Mouse (Mus musculus): ENCODE data around the gene Ankrd13a. TPM values are rescaled to one million over a fixed set of nuclear protein-coding genes. Genes with fewer than 3 reads are reported as not detected.

The Ankrd13a gene
- total and polyA plus RNA-seq, 3 experiments = 110 to 184 (median 180) TPM

- no peaks in the 10 kb centered on the region; a peak in 2 of 4 replicates for H3K4me1 ChIP-seq (ENCODE audit: control insufficient read depth in 1 of 2, insufficient read depth in 2 of 2, low read length in 2 of 2)
- TF ChIP-seq ZC3H11A (IDR thresholded peaks at IDR 0.05; ENCODE audit: low read depth, low read length) (no peak), MAX (IDR thresholded peaks at IDR 0.05; ENCODE audit: low read length) (no peak), UBTF (IDR thresholded peaks at IDR 0.05; ENCODE audit: borderline replicate concordance, insufficient read depth, low read depth, low read length) (no peak), GABPA (IDR thresholded peaks at IDR 0.05; ENCODE audit: low read depth, low read length) (no peak), KAT2A (conservative IDR thresholded peaks at IDR 0.05; ENCODE audit: low read depth, low read length) (no peak), ZMIZ1 (IDR thresholded peaks at IDR 0.05; ENCODE audit: low read depth, low read length) (no peak), MYB (IDR thresholded peaks at IDR 0.05; ENCODE audit: low read depth, low read length) (no peak), MYC (IDR thresholded peaks at IDR 0.05; ENCODE audit: low read depth, low read length) (no peak), CHD1 (IDR thresholded peaks at IDR 0.05; ENCODE audit: low read depth, low read length) (no peak)
- no peak overlapping the region for H3K27ac ChIP-seq (ENCODE audit: control insufficient read depth, low read depth, low read length)
- H3K36me3 ChIP-seq (ENCODE audit: control insufficient read depth in 1 of 2, insufficient read depth in 2 of 2, low read length in 2 of 2) = peaks cover 6 to 16% of the 10 kb centered on the region in 2 experiments
- no peak overlapping the region for H3K9ac ChIP-seq (ENCODE audit: control insufficient read depth, low read depth, low read length, poor library complexity, severe bottlenecking)
- H3K4me3 ChIP-seq (ENCODE audit: control insufficient read depth in 1 of 2, insufficient read depth in 1 of 2, low read depth in 2 of 2, low read length in 2 of 2) = no peak overlapping the region
- no peaks in the 10 kb centered on the region for H3K27me3 ChIP-seq (ENCODE audit: control insufficient read depth in 1 of 2, insufficient read depth in 2 of 2, low read length in 2 of 2)
- no peaks in the 10 kb centered on the region for H3K79me2 ChIP-seq (ENCODE audit: control insufficient read depth, insufficient read depth, low read length, poor library complexity)
- DNase-seq (ENCODE audit: low read depth, low spot score) = no peak
- no peaks in the 10 kb centered on the region for H3K9me3 ChIP-seq (replicated peaks; ENCODE audit: insufficient read depth, low read length)
Measured at GRCm38 (mm10) chr5:114803231-114803630, 28.8 kb downstream of the Ankrd13a start.

GRCm38 (mm10) chr5:114804335-114804734 is 29.9 kb downstream of the Ankrd13a start:
- Histone ChIP-seq H3K36me3 (ENCODE audit: control insufficient read depth in 1 of 2, insufficient read depth in 2 of 2, low read length in 2 of 2) (peaks cover 6 to 16% of the 10 kb centered on the region in 2 experiments), H3K27ac (ENCODE audit: control insufficient read depth, low read depth, low read length) (no peak overlapping the region), H3K79me2 (ENCODE audit: control insufficient read depth, insufficient read depth, low read length, poor library complexity) (no peaks in the 10 kb centered on the region), H3K27me3 (ENCODE audit: control insufficient read depth in 1 of 2, insufficient read depth in 2 of 2, low read length in 2 of 2) (no peaks in the 10 kb centered on the region), H3K9ac (ENCODE audit: control insufficient read depth, low read depth, low read length, poor library complexity, severe bottlenecking) (no peak overlapping the region), H3K9me3 (replicated peaks; ENCODE audit: insufficient read depth, low read length) (no peaks in the 10 kb centered on the region), H3K4me1 (ENCODE audit: control insufficient read depth in 1 of 2, insufficient read depth in 2 of 2, low read length in 2 of 2) (no peaks in the 10 kb centered on the region; a peak in 2 of 4 replicates), H3K4me3 (ENCODE audit: control insufficient read depth in 1 of 2, insufficient read depth in 1 of 2, low read depth in 2 of 2, low read length in 2 of 2) (no peak overlapping the region)
- TF ChIP-seq KAT2A (conservative IDR thresholded peaks at IDR 0.05; ENCODE audit: low read depth, low read length) (no peak), ZKSCAN1 (IDR thresholded peaks at IDR 0.05; ENCODE audit: low read depth, low read length) (no peak), UBTF (IDR thresholded peaks at IDR 0.05; ENCODE audit: borderline replicate concordance, insufficient read depth, low read depth, low read length) (no peak)
- DNase-seq (ENCODE audit: low read depth, low spot score) = no peak

GRCm38 (mm10) chr5:114804958-114805357 is 30.5 kb downstream of the Ankrd13a start:
- H3K27ac ChIP-seq (ENCODE audit: control insufficient read depth, low read depth, low read length) = no peak overlapping the region
- DNase-seq (ENCODE audit: low read depth, low spot score) = no peak
- H3K79me2 ChIP-seq (ENCODE audit: control insufficient read depth, insufficient read depth, low read length, poor library complexity) = no peaks in the 10 kb centered on the region
- peaks cover 6 to 16% of the 10 kb centered on the region in 2 experiments for H3K36me3 ChIP-seq (ENCODE audit: control insufficient read depth in 1 of 2, insufficient read depth in 2 of 2, low read length in 2 of 2)
- H3K9ac ChIP-seq (ENCODE audit: control insufficient read depth, low read depth, low read length, poor library complexity, severe bottlenecking) = no peak overlapping the region
- H3K9me3 ChIP-seq (replicated peaks; ENCODE audit: insufficient read depth, low read length) = no peaks in the 10 kb centered on the region
- TF ChIP-seq USF2 (IDR thresholded peaks at IDR 0.05; ENCODE audit: borderline replicate concordance in 1 of 2, insufficient read depth in 1 of 2, low read depth in 1 of 2, low read length in 2 of 2) = no peak
- peak; percentile 41 for TF ChIP-seq SMC3 (IDR thresholded peaks at IDR 0.05; ENCODE audit: low read depth, low read length)
- peak; percentile 15 for TF ChIP-seq RAD21 (IDR thresholded peaks at IDR 0.05; ENCODE audit: low read depth, low read length)
- TF ChIP-seq CTCF (IDR thresholded peaks at IDR 0.05 in 2 of 3, conservative IDR thresholded peaks at IDR 0.05 in 1 of 3; ENCODE audit: control insufficient read depth in 1 of 3, insufficient read depth in 1 of 3, low read depth in 2 of 3, low read length in 3 of 3, poor library complexity in 1 of 3, severe bottlenecking in 1 of 3) = peak in 2 of 3 experiments; percentile 42 to 54; a peak in 4 of 6 replicates
- H3K27me3 ChIP-seq (ENCODE audit: control insufficient read depth in 1 of 2, insufficient read depth in 2 of 2, low read length in 2 of 2) = no peaks in the 10 kb centered on the region
- H3K4me3 ChIP-seq (ENCODE audit: control insufficient read depth in 1 of 2, insufficient read depth in 1 of 2, low read depth in 2 of 2, low read length in 2 of 2) = no peak overlapping the region
- no peaks in the 10 kb centered on the region; a peak in 2 of 4 replicates for H3K4me1 ChIP-seq (ENCODE audit: control insufficient read depth in 1 of 2, insufficient read depth in 2 of 2, low read length in 2 of 2)

Data from MEL (cell line).